Mouse (Mus musculus) lung, postnatal 25 days (tissue): ENCODE results near the gene Kcna3.

Experiments used
- DNase-seq: peaks from one replicate; pipeline ENCODE4 v3.0.0; 2022; ENCODE audit warnings: low spot score

The Kcna3 gene

DNA sequence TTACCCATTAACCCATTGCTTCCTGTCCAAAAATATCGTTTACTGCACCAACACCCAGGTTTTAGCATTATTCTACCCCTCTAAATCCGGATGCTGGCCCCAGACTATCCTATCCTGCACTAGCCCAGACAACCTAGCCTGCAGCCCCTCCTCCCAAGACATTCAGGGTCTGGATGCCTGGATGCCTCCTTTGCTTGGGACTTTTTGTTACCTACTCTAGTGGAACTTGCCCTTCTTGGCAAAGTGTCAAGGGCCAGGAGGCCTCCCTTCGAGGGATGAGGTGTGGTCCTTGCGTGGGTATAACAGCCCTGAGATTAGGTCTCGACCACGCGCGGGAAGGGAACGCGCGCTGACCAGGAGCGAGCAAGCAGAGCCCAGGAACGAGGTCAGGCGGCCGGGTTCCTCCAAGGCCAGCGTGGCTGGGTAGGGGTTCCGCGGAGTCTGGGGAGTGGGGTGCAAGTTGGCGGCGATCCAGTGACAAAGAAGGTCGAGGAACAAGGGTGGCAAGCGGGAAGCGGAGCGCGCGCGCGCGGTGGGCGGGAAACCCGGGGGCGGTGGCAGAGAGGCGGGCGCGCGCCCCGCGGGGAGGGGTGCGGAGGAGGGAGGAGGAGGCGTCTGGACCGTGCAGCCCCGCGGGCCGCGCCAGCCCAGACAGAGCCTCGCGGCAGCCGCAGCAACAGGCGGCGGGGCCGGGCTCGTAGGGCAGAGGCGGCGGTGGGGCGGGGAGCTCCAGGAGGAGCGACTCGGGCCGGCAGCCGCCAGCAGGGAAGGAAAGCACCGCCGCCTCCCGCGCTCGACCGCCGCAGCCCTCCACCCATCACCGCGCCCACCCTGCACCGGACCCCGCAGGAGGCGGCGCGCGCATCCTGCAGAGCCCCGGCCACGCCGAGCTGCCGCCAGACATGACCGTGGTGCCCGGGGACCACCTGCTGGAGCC lies at the start of gene Kcna3:
TSS of gene Kcna3 (plus strand) at position 649 of the 937 bp plus-strand sequence.
- DNase-seq, result peak; percentile 50

DNA sequence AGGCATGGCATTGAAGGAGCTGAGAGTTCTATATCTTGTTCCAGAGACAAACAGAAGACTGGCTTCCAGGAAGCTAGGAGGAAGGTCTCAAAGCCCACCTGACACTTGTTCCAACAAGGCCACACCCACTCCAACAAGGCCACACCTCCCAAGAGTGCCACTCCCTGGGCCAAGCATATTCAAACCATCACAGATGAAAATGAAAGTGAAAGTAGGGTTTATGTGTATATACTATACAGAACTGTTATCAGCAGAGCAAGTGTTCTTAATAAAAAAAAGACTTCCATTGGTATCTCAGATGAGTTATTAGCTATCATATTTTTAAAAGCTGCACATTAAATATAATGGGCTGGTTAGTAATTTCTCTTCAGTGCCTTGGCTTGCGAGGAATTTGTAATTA lies 44.6 kb upstream of the Kcna3 start:
- no peak for DNase-seq

DNA sequence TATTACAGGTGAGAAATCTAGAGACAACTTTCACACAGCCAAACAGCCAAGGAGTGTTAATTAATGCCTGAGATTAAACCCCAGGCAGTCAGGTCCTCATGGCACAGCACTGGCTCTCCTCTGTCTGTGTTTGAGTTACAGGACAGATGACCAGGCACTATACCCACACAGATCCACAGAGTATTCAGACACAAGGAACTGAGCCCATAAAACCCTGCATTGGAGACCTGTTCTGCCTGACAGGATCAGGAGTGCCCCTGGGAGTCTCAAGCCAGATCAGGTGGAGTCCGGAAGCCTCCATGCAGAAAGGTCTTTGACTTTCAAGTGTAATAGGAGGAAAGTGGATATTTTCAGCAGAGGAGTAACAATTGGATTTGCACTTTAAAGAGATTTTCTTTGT lies 40.6 kb upstream of the Kcna3 start:
- DNase-seq, result no peak

GRCm38 (mm10) chr3:106996186-106996585 lies 39.8 kb upstream of the Kcna3 start:
- DNase-seq, result peak; percentile 37

GRCm38 (mm10) chr3:106998370-106998769 lies 37.6 kb upstream of the Kcna3 start:
- DNase-seq, result no peak

DNA sequence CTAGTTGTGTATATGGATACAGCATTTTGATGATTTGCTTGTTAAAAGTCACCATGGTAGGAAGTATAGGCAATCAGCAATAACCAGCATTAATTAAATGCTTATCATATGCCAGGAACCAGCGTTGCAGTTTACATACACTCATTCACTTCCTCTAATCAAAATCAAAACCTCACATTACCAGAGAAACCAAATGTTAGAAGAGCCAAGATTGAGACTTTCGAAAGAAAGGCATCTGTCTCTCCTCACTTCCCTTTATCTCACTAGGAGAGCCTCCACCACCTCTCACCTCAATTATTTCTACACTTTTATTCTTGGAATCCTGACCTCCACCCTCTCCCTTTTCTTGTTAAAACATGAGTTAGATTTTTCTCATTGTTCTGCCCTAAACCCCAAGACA lies 35.8 kb upstream of the Kcna3 start:
- DNase-seq, result peak; percentile 18

- DNase-seq, result no peak
Observed at GRCm38 (mm10) chr3:107002249-107003123, 33.5 kb upstream of the Kcna3 start.

- no peak for DNase-seq
Observed at GRCm38 (mm10) chr3:107009329-107010076, 26.5 kb upstream of the Kcna3 start.

- DNase-seq, result no peak
Observed at GRCm38 (mm10) chr3:107018286-107018685, 17.7 kb upstream of the Kcna3 start.

DNA sequence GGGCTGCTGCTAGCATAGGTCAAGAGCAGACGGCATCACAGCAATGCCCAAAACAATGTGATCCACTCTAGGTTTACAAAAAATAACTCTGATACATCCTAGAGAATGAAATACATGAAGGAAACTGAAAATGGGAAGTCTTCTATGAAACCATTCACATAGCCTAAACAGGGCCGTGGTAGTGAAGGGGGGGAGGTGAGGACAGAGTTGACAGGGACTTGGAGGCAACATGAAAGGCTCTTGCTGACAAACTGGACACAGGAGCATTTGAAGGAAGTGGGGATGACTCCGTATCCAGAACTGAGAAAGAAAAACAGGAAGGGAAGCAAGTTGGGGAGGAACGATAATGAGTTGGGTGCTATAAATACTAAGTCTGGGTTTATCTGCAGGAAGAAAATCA lies 4.4 kb upstream of the Kcna3 start:
- no peak for DNase-seq

DNA sequence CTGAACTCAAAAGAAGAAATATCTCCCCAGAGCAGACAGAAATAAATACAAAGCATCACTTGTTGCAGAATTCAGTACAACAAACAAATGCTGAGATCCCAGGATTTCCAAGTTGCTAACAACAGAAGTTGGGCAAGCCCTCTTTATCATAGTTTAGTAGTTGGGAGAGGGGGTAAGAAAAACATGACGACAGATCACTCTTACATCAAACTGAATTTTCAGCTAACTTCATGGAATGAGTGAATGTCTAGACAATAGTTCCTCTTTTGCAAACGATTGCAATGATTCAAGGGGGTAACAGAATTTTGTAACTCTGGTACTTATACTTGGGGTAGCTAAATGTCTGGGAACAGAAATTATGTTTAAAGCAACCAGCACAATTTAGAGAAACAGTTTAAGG lies 1.2 kb upstream of the Kcna3 start:
- DNase-seq, result no peak

DNA sequence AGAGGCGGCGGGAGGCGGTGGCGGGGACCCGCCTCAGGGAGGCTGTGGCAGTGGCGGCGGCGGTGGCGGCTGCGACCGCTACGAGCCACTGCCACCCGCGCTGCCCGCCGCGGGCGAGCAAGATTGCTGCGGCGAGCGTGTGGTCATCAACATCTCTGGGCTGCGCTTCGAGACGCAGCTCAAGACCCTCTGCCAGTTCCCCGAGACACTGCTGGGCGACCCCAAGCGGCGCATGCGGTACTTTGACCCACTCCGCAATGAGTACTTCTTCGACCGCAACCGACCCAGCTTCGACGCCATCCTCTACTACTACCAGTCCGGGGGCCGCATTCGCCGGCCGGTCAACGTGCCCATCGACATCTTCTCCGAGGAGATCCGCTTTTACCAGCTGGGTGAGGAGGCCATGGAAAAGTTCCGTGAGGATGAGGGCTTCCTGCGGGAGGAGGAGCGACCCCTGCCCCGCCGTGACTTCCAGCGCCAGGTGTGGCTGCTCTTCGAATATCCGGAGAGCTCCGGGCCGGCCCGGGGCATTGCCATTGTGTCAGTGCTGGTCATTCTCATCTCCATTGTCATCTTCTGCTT lies 580 bp downstream of the Kcna3 start:
- no peak for DNase-seq

DNA sequence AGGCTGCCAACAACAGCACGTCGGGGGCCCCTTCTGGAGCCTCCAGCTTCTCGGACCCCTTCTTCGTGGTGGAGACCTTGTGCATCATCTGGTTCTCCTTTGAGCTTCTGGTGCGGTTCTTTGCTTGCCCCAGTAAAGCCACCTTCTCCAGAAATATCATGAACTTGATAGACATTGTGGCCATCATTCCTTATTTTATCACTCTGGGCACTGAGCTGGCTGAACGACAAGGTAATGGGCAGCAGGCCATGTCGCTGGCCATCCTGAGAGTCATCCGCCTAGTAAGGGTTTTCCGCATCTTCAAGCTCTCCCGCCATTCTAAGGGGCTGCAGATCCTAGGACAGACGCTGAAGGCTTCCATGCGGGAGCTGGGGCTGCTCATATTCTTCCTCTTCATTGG lies 1.1 kb downstream of the Kcna3 start:
- no peak for DNase-seq

DNA sequence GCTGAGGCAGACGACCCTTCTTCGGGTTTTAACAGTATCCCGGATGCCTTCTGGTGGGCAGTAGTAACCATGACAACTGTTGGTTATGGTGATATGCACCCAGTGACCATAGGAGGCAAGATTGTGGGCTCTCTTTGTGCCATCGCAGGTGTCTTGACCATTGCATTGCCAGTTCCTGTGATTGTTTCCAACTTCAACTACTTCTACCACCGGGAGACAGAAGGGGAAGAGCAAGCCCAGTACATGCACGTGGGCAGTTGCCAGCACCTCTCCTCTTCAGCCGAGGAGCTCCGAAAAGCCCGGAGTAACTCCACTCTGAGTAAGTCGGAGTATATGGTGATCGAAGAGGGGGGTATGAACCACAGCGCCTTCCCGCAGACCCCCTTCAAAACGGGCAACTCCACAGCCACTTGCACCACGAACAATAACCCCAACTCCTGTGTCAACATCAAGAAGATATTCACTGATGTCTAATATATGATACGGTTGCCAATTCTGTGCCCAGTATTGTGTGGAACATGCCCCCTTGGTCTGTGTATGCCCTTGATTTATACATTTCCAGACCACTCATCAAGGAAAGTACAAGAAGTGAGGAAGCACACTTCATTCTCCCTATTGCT lies 1.7 kb downstream of the Kcna3 start:
- no peak for DNase-seq

DNA sequence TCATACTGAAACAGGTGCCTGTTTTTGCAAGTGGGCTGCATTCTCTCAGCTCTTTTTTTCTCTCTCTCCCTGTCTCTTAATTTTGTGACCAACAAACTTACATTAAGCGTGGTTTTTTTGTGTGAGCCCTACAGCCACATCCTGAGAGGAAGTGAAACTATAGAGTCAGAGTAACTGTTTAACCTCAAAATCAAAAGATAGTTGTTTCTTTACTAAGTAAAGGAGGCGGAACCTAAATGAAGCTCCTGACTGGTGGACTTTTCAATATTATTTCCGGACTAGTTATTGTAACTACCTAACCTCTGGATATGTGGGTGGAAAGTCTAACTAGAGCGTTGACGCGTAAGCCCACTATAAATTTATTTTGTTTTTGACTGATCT lies 2.2 kb downstream of the Kcna3 start:
- DNase-seq, result peak; percentile 25

GRCm38 (mm10) chr3:107038661-107039223 lies 2.8 kb downstream of the Kcna3 start:
- DNase-seq, result no peak

DNA sequence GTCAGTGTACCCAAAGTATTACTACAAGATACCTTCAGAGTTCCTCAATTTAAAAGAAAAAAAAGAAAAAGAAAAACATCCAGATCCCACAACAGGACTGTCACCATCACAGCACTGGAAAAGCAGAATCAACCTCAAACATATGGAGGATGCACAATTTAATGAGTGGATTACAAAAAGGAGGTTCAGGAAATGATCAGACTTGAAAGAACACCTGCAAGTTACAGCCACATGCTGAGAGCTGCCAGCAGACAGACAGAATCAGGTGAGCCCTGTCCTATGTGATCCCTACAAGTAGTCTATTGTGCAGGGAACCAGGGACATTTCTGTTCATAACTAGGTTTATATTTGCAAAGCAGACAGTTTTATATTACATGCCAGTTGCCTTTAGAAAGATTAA lies 3.3 kb downstream of the Kcna3 start:
- DNase-seq, result no peak

- DNase-seq, result no peak
Observed at GRCm38 (mm10) chr3:107040408-107040807, 4.4 kb downstream of the Kcna3 start.

GRCm38 (mm10) chr3:107041718-107042117 lies 5.7 kb downstream of the Kcna3 start:
- DNase-seq, result no peak

DNA sequence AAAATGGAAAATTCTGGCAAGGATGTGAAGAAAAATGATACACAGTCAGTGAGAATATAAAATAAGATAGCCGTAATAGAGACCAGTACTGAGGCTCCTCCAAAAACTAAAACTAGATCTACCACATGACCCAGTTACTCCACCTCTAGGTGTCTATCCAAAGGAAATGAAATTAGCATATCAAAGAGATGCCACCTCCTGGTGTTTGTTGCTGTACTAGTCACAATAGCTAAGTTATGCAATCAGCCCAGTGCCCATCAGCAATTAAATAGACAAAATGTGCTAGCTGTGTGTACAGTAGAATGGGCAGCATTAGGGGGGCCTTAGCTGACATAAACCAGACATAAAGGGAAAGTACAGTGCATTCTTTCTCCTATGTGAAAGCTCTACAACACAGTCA lies 25.5 kb downstream of the Kcna3 start:
- DNase-seq, result no peak

GRCm38 (mm10) chr3:107062771-107063170 lies 26.8 kb downstream of the Kcna3 start:
- DNase-seq, result peak; percentile 46
